Mouse (Mus musculus): ENCODE measurements around the gene Gng13.

The Gng13 gene

GRCm38 (mm10) chr17:25735246-25735645 is 18.3 kb downstream of the Gng13 start:
- 77% methylated on average over 5 of the region's 5 CpGs for WGBS

- WGBS, result 66% methylated on average over 3 of the region's 3 CpGs
Observed at GRCm38 (mm10) chr17:25735745-25736144, 18.8 kb downstream of the Gng13 start, which contains the start of gene Mslnl. TSS of gene Mslnl (plus strand) at chr17:25736042.

GRCm38 (mm10) chr17:25738861-25739260 is 21.9 kb downstream of the Gng13 start:
- 72% methylated on average over 7 of the region's 7 CpGs for WGBS

GRCm38 (mm10) chr17:25741471-25741870 is 24.5 kb downstream of the Gng13 start:
- WGBS, result 75% methylated on average over 12 of the region's 12 CpGs

GRCm38 (mm10) chr17:25743831-25744230 is 26.9 kb downstream of the Gng13 start:
- 91% methylated on average over 9 of the region's 9 CpGs for WGBS

- 83% methylated on average over 10 of the region's 10 CpGs for WGBS
Observed at GRCm38 (mm10) chr17:25744311-25744710, 27.3 kb downstream of the Gng13 start.

- WGBS, result 86% methylated on average over 4 of the region's 4 CpGs
Observed at GRCm38 (mm10) chr17:25748238-25748637, 31.3 kb downstream of the Gng13 start.

GRCm38 (mm10) chr17:25749314-25749713 is 32.3 kb downstream of the Gng13 start:
- 86% methylated on average over 6 of the region's 6 CpGs for WGBS

GRCm38 (mm10) chr17:25751446-25751845 is 34.5 kb downstream of the Gng13 start:
- 41% methylated on average over 5 of the region's 5 CpGs for WGBS

- 89% methylated on average over 9 of the region's 9 CpGs for WGBS
Observed at GRCm38 (mm10) chr17:25754241-25754640, 37.3 kb downstream of the Gng13 start, which contains the start of gene Msln. TSS of gene Msln (minus strand) at chr17:25754378.

- 90% methylated on average over 4 of the region's 4 CpGs for WGBS
Observed at GRCm38 (mm10) chr17:25755086-25755485, 38.1 kb downstream of the Gng13 start.

GRCm38 (mm10) chr17:25755627-25756377 is 38.8 kb downstream of the Gng13 start:
- 65% methylated on average over 4 of the region's 4 CpGs for WGBS

- WGBS, result 82% methylated on average over 9 of the region's 9 CpGs
Observed at GRCm38 (mm10) chr17:25756378-25757242, 39.6 kb downstream of the Gng13 start.

- 75% methylated on average over 3 of the region's 3 CpGs for WGBS
Observed at GRCm38 (mm10) chr17:25757691-25758090, 40.7 kb downstream of the Gng13 start.

GRCm38 (mm10) chr17:25760148-25760547 is 43.2 kb downstream of the Gng13 start:
- WGBS, result 39% methylated on average over 8 of the region's 8 CpGs

GRCm38 (mm10) chr17:25761561-25761970 is 44.6 kb downstream of the Gng13 start:
- WGBS, result 27% methylated on average over 4 of the region's 4 CpGs

- WGBS, result 55% methylated on average over 3 of the region's 3 CpGs
Observed at GRCm38 (mm10) chr17:25762591-25762990, 45.6 kb downstream of the Gng13 start.

GRCm38 (mm10) chr17:25765886-25766285 is 48.9 kb downstream of the Gng13 start:
- 37% methylated on average over 5 of the region's 5 CpGs for WGBS

Measured in cerebral cortex, adult 2 months (tissue).